Mouse (Mus musculus) olfactory bulb, adult 2 months (tissue): Measurements from ENCODE around the gene Mob3b.

Source experiments
- CTCF ChIP-seq: fragments of 200-500 bp; IDR thresholded peaks from 2 replicates; pipeline ENCODE4 v1.5.1; 2012; ENCODE audit warnings: low read depth, mild to moderate bottlenecking, low read length, moderate library complexity; ENCODE audit not compliant: insufficient read depth
- POLR2A ChIP-seq: fragments of 200-500 bp; IDR thresholded peaks from 2 replicates; pipeline ENCODE4 v1.6.1; 2012; ENCODE audit warnings: mild to moderate bottlenecking, low read depth, low read length, moderate library complexity; ENCODE audit not compliant: insufficient read depth

GRCm38 (mm10) chr4:35156149-35156611 is 1.1 kb downstream of the Mob3b start:
- TF ChIP-seq CTCF: no peak
- no peak for TF ChIP-seq POLR2A
